Mouse (Mus musculus) stomach, postnatal 0 days (tissue): ENCODE results near the gene Ush2a.

Source experiments
- CTCF ChIP-seq: IDR thresholded peaks from 2 replicates; pipeline ENCODE4 v1.5.1; 2016; ENCODE audit warnings: antibody characterized with exemption, low read depth, mild to moderate bottlenecking, moderate library complexity
- EP300 ChIP-seq: optimal IDR thresholded peaks from 2 replicates; pipeline ENCODE3; 2016; ENCODE audit warnings: antibody characterized with exemption

GRCm38 (mm10) chr1:188577376-188577775, 315.6 kb downstream of the Ush2a start:
- TF ChIP-seq CTCF (no peak), EP300 (no peak)
